Mouse (Mus musculus): ENCODE measurements at regions not wholly inside any gene's neighbourhood (a gene's known extent, or its start where the extent isn't known, plus 50 kb on each side); places are given as distances from the start of the nearest gene placed in this dataset.

DNA sequence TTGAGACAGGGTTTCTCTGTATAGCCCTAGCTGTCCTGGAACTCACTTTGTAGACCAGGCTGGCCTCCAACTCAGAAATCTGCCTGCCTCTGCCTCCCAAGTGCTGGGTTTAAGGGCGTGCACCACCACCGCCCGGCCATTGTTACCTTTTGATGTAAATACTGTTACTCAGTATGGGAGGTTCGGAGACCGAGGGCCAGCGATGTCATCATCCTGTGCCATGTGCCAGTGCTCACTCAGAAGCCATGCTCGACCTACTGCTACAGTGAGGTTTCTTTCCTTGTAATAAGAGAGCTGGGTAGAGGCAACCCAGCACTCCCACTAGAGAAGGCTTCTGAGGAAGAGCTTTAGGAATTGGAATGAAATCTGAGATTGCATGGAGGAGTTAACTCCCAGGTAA is 191.6 kb upstream of the Tgfbr2 start:
- no peak for TF ChIP-seq CTCF (IDR thresholded peaks at IDR 0.05; ENCODE audit: borderline replicate concordance, insufficient read depth, low read depth, low read length)
- no peak for TF ChIP-seq POLR2A (IDR thresholded peaks at IDR 0.05; ENCODE audit: borderline replicate concordance, insufficient read depth, low read length)
